Mouse (Mus musculus): ENCODE measurements around the gene Tmem37. TPM values are rescaled to one million over a fixed set of nuclear protein-coding genes. Genes with fewer than 3 reads are reported as not detected.

Gene Tmem37
- total RNA-seq, 2 experiments from 2014 or later = 4.2 to 6.2 TPM

DNA sequence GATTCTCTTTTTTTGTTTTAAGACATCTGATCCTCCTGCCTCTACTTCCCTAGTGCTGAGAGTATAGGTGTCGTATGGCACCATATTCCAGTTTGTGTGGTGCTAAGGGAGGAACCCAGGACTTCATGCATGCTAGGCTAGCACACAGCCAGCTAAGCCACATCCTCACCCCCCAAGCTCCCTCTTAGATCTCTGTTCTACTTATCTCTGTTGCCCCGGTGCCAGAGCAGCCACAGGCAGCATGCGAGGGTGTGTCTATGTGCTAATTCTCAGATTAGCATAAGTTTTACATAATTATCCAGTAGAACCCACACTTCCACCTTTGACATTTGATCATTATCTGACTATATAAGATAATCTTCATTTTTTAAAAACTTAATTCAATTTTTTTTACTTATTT lies 21.0 kb upstream of the Tmem37 start:
- no peak for DNase-seq
- intact Hi-C loops (cut with DNase I) = loop anchor here (5.0 to 10.0 kb wide), 2 partner anchors 260 to 452 kb away; partner anchors contain the start of gene Ptpn4

DNA sequence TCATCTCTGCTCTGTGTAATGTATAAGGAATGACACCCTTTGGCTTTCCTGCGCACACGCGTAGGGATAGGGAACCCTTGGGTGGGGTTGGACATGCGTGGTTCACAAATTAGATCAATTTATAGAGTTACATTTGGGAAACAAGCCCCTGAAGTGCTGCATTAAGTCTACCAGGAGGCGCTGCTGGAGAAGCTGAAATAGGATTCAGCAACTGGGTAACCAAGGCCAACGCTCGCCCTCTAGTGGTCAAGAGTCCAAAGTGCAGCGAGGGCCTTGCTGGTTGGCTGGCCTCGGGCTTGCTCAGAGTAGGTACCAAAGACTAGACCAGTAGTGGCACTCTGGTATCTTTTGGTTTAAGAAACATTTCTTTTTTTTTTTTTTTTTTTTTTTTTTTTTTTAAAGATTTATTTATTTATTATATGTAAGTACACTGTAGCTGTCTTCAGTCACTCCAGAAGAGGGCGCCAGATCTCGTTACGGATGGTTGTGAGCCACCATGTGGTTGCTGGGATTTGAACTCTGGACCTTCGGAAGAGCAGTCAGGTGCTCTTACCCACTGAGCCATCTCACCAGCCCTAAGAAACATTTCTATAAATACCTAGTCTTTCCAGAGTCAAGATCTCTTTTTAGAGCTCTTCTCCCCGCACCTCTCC lies 19.7 kb upstream of the Tmem37 start:
- intact Hi-C loops (cut with DNase I) = loop anchor here (1.0 to 10.0 kb wide), 2 partner anchors 60 to 259 kb away; partner anchors contain the start of gene Ptpn4
- peak; percentile 89 to 93 for DNase-seq

DNA sequence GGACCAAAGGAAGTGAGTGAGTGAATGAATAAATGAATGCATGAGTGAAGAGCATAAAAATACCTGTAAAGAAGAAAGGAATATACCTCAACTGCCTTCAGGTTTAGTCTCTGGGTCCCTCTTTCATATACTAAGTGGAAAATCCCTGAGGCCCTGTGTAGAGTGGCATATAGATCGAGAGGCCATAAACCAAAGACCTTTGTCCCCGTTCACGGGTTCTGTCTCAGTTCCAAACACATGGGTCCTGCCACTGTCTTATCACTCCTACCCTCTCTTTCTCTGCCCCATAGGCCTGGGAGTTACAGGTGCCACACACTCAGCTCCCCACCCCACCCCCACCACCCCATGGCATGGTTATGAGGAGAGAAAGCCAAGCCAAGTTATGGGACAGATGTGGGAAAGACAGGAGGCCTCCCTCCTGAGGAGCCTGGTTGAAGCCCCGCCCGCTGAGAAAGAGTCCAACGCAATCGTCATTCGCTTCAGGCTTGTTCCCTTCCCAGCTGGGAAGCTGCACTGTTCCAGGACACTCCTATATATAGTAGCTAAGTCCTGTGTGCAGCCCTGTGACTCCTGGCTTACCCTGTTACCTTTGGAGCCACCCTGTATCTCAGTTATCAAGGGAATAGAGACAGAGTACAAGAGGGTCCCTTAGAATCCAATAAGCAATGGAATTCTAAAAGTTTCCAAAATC lies 17.2 kb upstream of the Tmem37 start:
- intact Hi-C loops (cut with DNase I) = loop anchor here (10.0 kb wide), 1 partner anchor 256 kb away; the partner anchor contains the start of gene Ptpn4
- peak; percentile 26 to 48 for DNase-seq

DNA sequence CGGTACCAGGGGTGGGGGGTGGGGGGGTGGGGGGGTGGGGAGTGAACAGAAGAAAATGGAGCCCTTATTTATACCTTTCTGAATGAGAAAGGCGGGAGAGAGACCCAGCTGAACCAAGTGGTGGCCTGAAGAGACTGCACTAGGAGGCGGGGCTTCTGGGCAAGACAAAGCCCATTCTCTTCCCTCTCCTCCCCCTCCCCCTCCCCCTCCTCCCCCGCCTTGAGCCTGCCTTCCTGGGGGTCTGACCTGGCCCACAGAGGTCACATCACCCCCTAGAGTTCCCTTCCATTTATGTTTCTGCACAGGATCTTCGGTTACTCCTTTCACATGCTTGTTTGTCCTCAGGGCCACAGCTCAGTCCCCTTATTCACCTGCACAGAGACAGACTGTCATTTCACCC lies 15.3 kb upstream of the Tmem37 start:
- intact Hi-C loops (cut with DNase I) = no loop called here
- no peak for DNase-seq

DNA sequence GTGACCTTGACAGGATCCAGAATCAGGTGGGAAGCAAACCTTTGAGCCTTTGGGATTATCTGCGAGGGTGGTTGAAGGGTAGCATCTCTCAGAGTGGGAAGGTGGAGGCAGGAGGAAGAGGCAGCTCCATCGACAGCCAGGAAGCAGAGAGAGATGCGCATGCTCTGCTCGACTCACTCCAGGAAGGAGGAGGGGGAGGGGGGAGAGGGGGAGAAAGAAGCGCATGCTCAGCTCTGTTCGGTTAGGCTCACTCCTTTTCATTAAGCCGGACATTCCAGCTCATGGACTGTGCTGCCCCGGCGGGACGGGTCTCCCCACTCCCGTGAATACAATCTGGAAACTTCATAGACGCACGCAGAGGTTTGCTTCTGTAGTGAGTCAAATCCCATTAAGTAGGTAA lies 12.8 kb upstream of the Tmem37 start:
- no peak for DNase-seq
- intact Hi-C loops (cut with DNase I) = no loop called here

DNA sequence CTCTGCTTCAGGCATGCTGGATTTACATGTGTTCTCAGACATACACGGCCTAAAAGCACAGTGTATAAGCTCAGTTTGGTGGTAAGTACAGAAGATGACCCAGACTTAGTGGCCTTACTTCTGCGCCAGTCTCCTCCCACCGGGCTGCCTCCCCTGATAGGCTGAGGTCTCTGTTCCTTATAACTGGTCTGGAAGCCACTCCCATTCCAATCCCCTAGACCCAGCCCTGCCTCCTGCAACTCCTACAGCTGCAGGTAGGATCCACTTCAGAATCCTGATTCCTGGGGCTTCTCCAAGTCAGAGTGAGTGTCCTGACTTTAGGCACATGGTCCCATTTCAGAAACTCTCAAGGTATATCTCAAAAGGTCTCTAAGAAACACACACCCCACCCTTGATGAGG lies 11.8 kb upstream of the Tmem37 start:
- no peak for DNase-seq
- intact Hi-C loops (cut with DNase I) = no loop called here

DNA sequence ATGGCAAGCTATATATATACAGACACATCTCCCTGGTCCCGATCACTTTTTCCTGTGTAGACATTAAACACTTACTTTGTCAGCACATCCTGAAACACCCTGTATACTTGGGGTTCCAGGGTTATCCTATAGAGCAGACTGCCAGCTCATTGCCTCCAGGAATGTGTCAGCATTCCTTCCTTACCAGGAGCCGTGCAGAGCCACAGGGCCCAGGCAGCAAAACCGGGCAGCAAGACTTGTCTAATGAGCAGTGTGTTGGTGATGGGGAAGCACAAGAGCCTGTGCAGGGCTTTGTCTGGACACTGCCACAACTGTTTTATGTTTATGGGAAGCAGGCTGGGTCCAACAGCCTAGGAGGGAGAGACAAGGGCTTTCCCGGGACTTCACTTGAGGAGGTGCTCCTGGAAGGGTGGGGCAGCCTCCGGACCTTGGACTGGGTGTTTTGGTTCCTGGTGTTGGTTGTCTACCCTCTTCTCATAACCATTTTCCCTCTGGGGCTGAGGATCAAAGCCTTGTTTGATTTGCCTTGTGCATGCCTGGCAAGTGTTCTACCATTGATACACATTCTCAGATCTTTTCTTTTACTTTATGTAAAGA lies 10.1 kb upstream of the Tmem37 start:
- intact Hi-C loops (cut with DNase I) = no loop called here
- no peak for DNase-seq

DNA sequence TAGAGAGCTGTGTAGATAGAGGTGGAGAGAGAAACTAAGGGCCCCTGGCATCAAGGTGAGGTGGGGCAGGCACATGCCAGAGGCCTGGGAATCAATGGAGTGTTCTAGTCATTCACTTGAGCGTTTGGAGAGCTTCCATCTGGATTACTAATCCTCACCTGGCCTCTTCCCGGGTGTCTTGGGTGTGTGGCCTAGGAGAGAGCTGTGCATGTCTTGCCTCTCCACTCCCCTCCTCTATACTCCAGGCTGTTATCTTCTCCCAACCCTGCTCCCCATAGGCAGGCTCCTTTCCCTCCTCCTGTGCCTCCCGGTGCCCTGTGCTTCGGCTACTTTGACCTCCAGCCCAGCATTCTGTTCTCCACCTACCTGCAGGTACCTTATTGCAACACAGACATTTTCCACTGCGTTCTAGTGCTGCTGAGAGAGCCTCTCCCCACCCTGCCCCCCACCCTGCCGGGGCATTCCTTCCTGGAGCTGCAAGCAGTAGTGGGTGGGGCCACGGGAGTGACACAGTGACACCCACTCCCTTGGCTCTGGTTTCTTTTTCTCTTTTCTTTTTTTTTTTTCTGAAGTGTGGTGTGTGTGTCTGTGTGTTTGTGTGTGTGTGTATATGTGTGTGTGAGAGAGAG lies 9.2 kb upstream of the Tmem37 start:
- no peak for DNase-seq
- intact Hi-C loops (cut with DNase I) = no loop called here

DNA sequence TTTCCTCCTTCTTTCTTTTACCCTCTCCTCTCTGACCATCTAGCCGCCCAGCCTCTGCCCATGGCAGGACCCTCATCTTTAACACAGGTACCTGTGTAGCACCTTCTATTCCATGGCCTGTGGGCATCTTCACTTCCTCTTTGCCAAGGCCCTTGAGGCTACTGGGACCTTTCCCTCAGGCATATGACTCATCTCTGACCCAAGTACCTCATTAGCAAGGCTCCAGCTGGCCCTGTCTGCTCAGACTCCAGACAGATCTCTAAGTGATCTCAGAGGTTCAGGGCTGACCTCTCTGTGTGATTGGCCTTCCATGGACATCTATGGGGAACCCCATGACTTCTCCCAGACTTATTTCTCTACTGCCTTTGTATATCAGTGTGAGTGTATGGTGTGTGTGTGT lies 6.8 kb upstream of the Tmem37 start:
- intact Hi-C loops (cut with DNase I) = no loop called here
- no peak for DNase-seq

DNA sequence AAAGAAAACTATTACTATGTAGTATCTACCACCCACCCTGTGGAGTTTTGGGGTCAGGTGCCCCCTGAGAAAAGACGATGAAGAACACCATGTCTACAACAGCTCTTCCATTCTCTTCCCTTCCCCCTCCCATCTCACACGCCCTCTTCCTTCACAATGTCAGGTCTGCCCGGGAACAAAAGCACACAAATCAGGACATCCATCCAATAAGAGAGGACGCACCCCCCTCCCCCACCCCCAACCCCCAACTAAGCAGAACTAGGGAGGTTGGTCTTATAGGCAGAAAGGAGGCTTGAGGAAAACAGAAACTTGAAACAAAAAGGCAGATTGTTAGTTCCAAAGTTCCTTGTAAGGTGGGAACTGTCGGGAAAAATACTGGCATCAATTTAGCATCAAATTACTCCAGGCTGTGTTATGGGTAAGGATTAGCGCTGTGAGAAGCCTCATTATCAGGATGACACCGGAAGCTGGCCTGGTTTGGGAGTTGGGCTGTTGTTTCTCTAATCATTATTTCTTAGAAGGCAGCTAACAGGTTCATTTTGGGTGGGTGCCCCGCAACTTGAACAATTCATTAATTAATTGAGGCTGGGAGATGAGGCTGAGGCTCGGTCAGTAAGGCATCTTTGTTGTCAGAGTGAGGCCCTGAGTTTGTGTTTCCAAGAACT lies 4.0 kb upstream of the Tmem37 start:
- DNase-seq = no peak
- intact Hi-C loops (cut with DNase I) = no loop called here

DNA sequence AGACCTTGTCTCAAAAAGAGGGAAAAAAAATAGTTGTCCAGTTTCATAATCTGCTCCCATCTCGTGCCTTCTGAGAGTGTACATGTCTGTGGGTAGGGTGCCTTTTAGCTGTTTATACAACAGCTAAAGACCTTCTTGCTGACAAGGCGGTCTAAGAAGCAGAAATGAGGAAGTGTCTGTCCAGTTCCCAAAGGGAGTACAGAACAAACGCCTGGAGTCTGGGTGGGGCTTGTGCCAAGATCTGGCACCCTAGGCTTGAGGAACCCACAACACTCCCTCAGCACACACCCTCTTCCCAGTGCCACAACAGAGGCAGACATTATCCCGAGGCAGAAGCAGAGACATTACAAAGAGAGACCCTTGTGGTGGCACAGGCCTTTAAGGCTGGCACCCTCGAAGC lies 1.6 kb upstream of the Tmem37 start:
- peak; percentile 14 to 19 for DNase-seq
- intact Hi-C loops (cut with DNase I) = no loop called here

DNA sequence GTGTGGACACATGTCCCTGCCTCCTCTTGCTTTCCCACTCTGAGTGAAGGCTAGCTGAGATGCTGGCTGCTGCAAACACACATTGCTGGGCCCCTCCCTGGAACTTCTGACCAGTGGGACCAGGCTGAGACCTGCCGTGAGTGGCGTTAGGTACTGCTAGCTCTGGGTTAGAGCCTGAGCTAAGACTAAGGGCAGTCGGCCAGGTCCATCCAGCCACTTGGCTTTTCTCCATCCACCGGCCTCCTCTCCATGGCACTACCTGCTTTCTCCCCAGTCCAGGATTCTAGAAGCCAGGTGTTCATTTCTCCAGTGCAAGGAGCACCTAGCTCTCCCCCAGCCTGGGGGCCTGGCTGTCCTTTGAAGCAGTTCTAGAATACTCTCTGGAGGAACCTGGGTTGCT lies 1.1 kb upstream of the Tmem37 start:
- intact Hi-C loops (cut with DNase I) = no loop called here
- peak; percentile 17 to 22 for DNase-seq

DNA sequence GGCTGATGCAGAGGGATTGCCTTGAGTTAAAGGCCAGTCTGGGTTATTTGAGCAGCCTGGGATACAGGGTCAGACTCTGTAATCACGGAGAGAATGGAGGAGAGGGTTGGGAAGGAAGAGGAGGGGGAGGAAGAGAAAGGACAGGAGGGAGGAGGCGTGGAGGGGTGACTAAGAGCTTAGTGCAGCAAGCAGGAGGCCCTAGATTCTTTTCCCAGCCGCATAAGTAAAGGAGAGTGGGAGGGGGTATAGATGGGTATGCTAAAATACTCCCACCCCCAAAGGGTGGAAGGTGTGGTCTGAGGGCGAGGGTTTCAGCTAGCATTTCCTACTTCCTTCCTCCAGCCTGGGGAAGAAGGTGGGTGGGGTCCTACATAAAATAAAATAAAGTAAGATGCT lies 431 bp upstream of the Tmem37 start:
- intact Hi-C loops (cut with DNase I) = no loop called here
- no peak for DNase-seq

DNA sequence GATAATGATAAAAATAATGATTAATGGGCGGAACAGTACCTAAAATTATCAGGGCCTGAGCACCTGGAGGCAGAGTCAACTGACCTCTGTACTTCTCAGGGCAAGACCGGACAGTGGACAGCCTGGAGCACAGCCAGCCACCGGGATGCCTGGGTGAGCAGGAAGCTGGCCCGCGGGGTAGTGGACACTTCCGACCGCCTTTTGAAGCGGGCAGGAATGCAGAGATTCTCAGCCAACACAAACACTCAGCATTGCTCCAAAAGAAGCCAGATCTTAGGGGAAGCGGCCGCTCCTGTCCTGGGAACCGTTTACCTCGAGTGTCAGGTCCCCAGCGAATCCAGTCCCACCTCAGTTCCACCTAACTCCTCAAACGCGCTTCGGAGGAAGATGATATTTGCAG lies 974 bp downstream of the Tmem37 start:
- DNase-seq = peak; percentile 24 to 52
- intact Hi-C loops (cut with DNase I) = no loop called here

DNA sequence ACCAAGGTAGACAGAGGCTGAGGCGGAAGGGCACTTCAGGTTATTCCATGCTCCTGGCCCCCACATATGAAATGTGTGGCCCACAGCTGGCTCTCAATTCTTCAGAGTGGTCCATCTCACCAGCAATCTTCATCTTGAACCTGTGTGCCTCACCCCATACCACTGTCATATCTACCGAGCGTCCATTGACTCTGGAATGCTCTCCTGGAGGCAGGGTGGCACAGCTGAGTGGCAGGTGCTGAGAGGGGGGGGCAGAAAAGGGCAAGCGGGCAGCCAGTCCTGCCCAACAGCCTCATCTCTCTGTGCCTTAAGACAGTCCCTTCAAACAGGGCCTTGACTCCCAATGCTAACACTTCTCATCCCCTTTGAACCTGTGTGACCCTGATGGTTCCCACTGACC lies 2.7 kb downstream of the Tmem37 start:
- intact Hi-C loops (cut with DNase I) = no loop called here
- no peak for DNase-seq

DNA sequence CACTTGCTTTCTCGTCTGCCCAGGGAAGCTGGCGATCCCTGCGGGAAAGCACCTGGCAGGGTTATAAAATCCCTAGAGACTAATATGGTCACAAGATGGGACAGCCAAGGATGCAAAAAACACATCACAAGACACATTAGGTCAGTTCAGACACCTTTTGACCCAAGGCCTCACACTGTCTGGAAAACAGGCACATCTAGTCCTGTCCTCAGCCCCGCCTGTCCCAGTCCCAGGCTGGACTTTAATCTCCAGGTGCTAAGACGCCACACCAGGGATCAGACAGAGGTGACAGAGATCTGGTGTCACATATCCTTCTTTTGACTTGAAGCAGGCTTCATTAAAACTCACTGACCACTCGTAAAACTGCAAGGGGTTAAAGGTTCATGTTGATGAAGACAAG lies 3.7 kb downstream of the Tmem37 start:
- DNase-seq = no peak
- intact Hi-C loops (cut with DNase I) = no loop called here

DNA sequence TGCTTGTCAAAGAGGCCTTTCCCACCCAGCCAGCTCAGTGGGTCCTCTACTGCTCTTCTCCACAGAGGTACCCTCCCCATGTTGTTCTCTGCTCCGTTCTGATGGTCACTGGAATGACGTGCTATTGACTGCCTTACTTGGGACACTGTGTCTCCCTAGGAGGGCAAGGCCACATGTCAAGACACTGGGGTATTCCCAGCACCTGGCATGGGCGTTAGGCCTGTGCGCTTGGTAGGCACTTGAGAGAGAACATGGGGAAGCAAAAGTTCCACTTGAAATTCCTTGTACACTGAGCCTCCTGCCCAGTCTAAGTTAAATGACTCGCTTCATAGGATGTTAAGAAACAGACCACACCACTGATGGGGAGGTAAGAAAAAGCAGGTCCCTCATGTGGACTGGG lies 4.8 kb downstream of the Tmem37 start:
- intact Hi-C loops (cut with DNase I) = no loop called here
- no peak for DNase-seq

DNA sequence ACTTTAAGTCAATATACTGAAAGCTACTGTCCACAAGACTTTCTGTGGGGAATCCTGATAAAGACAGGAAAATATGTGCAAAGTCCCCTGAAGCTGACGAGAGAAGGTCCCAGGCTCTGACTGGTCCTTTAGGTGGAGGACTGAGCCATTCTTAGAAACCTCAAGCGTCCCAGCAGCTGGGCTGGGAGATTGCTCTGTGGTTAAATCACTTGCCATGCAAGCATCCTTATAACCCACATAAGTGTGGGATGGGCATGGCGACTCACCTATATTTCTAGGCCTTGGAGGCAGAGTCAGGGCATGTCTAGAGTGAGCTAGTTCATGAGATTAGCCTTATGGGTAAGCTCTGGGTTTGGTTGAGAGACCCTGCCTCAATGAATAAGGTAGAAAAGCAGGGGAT lies 7.2 kb downstream of the Tmem37 start:
- no peak for DNase-seq
- intact Hi-C loops (cut with DNase I) = no loop called here

DNA sequence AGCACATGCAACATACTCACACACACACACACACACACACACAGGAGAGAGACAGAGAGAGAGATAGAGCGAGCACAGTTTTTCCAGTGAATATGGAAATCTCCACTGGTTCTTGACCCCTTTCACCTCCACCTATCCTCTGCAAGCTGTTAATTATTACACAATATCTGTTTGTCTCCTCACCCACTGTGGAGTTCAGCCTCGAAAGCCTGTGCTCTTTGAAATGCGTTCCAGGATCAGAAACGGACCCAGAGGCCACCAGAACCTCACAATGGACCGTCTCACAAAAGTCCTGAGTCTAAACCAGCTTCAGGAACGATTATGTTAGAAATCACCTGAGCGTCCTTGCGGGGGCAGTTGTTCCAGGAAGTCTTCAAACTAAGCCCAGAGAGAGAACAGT lies 7.7 kb downstream of the Tmem37 start:
- intact Hi-C loops (cut with DNase I) = no loop called here
- DNase-seq = no peak

DNA sequence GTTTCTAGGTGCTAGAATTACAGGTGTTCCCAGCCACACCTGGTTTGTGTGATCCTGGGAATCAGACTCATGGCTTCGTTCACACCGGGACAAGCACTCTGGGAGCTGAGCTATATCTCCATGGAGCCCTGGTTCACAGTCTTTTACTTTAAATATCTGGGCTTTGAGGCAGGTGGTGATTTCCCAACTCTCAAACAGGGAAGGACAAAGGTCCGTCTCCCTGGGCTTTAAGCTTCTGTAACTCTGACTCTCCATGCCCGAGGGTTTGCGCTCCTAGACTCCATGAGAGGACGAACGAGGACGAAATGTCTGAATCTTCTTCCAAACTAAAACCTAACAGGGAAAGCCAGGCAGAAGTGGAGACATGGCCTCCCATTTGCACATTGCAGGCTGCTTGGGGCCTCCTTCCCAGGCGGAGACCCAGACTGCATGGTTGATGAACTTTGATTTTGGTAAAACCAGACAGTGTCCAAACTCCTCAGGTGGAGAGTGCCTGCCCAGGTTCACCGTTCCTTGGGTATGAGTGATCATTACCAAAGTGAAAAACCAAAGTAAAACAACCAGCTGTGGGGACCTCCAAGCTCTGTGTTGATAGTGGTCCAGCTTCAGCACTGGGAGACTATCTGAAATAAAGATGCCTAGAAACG lies 9.7 kb downstream of the Tmem37 start:
- no peak for DNase-seq
- intact Hi-C loops (cut with DNase I) = no loop called here

DNA sequence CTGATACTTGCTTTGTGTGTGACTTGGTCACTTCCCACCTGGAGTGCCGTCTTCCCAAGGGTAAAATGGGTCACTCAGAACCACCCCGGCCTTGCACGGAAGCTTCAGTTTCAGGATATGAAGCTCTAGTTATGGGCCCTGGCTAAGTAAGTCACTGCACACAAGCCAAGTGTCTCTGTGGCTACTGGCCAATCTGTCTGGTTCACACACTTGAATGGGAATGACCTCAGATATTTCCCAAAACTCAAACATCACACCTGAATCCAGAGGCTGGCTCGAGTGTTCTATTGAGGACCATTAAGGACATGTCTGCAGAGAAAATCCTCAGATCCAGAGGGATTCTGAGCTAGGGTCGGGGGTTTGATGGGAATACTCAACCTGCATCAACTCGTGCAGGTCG lies 11.6 kb downstream of the Tmem37 start:
- DNase-seq = no peak
- intact Hi-C loops (cut with DNase I) = no loop called here

All from heart, postnatal 10 days (tissue).